Mouse (Mus musculus): Measurements from ENCODE around the gene Nckap1l.
"Not testable (repeated sequence)": the region's sequence is repeated elsewhere in the genome, so short reads cannot be mapped to it uniquely, and the experiment has no call there.

DNA sequence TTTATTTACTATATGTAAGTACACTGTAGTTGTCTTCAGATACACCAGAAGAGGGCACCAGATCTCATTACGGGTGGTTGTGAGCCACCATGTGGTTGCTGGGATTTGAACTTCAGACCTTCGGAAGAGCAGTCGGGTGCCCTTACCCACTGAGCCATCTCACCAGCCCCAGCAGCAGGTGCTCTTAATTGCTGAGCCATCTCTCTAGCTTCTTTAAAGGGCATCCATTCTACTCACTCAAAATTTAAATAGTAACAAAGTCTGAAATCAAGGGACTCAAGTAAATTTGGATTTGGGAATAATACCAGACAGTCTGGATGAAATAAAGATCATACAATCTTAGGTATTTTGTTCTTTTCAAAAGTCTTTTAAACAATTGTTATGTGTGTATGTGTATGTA is 48.0 kb upstream of the Nckap1l start:
- TF ChIP-seq POLR2A (IDR thresholded peaks at IDR 0.05; ENCODE audit: control insufficient read depth, extremely low read depth, insufficient read depth, low read length, poor library complexity); CTCF (IDR thresholded peaks at IDR 0.05; ENCODE audit: borderline replicate concordance, control insufficient read depth, extremely low read depth, insufficient read depth, low read length, poor library complexity): not testable (repeated sequence)
